Mouse (Mus musculus): ENCODE data around the gene Il11ra1. TPM values are rescaled to one million over a fixed set of nuclear protein-coding genes. Genes with fewer than 3 reads are reported as not detected.
"Not testable (repeated sequence)": the region's sequence is repeated elsewhere in the genome, so short reads cannot be mapped to it uniquely, and the experiment has no call there.

Il11ra1 gene
- polyA plus RNA-seq, 1 experiment from 2014 or later = 76.5 TPM

DNA sequence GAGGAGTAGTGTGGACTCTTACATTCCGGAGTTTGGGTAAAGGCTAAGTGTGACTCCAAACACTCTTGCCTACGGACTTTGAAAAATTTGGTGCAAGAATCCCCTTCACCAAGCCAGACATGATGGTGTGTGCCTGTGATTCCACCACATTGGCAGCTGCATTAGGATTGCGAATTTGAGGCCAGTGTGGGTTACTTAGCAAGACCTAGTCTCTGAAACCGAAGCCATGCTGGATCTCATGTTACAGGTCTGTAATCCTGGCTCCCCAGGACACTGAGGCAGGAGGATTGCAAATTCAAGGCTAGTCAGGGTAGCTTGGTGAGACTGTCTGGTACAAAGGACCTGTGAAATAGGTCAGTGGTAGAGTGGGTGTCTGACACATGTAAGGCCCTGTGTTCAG is 58.9 kb downstream of the Il11ra1 start:
- Histone ChIP-seq H3K4me1 (peaks cover 43% of the 10 kb centered on the region), H3K9me3 (no peaks in the 10 kb centered on the region), H3K27ac (replicated peaks) (no peak overlapping the region), H3K4me2 (replicated peaks) (no peak overlapping the region), H3K9ac (replicated peaks) (no peak overlapping the region), H3K4me3 (no peak overlapping the region), H3K27me3 (no peaks in the 10 kb centered on the region), H3K36me3 (no peaks in the 10 kb centered on the region)
- no peak for ATAC-seq (ENCODE audit: low FRiP score, low read depth)
- 88% methylated on average over 4 of the region's 4 CpGs for WGBS

DNA sequence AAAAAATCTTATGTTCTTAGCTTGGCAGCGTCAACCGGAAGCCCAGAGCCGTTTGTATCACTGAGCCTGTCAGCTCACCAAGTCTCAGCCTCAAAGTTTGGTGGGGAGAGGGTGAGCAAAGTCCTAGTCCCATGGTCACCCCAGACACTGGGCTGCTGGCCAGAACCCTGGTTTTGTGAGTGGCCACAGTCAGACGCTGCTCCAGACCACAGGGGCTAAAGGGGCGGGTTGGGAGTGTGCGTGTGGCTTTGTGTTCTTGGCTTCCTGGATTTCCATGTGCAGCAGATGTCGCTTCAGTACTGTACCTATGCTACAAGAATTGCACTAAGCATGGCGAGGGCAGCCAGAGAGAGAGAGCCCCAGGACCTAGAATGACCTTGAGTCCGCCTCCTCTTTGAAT is 59.4 kb downstream of the Il11ra1 start:
- Histone ChIP-seq H3K4me3 (no peak overlapping the region), H3K27ac (replicated peaks) (0 out of 2 replicates have a peak overlapping the region, but pooled peaks have one; percentile 3), H3K4me2 (replicated peaks) (no peak overlapping the region), H3K9ac (replicated peaks) (0 out of 2 replicates have a peak overlapping the region, but pooled peaks have one; percentile 15), H3K36me3 (no peaks in the 10 kb centered on the region), H3K4me1 (peaks cover 43% of the 10 kb centered on the region), H3K9me3 (no peaks in the 10 kb centered on the region), H3K27me3 (no peaks in the 10 kb centered on the region)
- 89% methylated on average over 9 of the region's 9 CpGs for WGBS
- ATAC-seq (ENCODE audit: low FRiP score, low read depth) = no peak

DNA sequence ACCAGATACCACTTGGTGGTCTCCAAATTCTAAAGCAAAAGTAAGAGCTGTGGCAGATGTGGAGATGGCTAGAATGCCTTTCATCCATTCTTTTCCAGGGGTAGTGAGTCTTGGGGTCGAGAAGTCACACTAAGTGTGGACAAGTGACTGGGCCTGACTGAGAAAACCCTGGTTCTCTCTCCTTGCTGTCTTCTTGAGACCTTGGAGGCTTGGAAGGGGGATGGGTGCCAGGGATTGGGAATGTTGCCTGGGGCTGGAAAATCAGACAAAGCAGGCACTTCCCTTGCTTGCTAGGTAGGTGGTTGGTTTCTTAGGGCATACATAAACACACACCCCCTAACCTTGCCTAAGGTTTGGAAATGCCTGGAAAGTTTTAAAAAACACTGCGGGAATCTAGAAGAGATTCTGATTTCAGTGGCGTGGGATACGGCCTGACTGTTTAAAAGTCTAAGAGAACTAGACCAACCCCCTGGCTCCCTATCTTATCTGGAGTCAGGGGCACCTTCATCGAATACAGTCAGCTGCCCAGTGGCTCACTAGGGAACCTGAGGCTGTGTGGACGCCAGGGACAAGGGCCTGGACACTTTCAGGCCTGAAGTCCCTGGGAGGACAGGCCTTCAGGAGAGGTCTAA is 60.0 kb downstream of the Il11ra1 start:
- H3K4me2 ChIP-seq (replicated peaks) = peak overlapping the region; percentile 64
- peak overlapping the region; percentile 43 for H3K4me3 ChIP-seq
- no peaks in the 10 kb centered on the region for H3K9me3 ChIP-seq
- peaks cover 43% of the 10 kb centered on the region for H3K4me1 ChIP-seq
- H3K27me3 ChIP-seq = no peaks in the 10 kb centered on the region
- WGBS = 43% methylated on average over 6 of the region's 6 CpGs
- no peaks in the 10 kb centered on the region for H3K36me3 ChIP-seq
- H3K9ac ChIP-seq (replicated peaks) = peak overlapping the region; percentile 62
- peak overlapping the region; percentile 52; the same call in 1 of the 2 replicates for H3K27ac ChIP-seq (replicated peaks)
- ATAC-seq (ENCODE audit: low FRiP score, low read depth) = no peak

DNA sequence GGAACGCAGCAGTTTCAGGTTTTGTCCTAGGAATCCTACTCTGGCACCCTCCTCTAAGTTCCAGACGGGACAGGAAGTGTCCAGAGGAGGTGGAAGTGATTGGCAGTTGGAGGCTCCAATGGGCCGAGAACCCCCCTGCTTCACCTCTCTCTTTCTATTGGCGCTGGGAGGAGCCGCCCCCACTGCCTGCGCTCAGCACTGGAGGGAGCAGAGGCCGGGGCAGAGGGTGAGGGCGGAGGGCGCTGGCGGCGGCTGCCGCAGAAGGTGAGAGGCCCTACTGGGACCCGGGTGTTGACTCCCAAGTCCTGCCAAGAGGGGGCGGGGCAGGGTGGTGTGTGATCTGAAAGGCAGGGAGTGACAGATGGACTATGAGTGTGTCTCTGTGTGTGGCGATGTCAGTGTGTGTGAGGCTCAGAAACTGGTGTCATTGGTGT is 60.5 kb downstream of the Il11ra1 start:
- H3K9me3 ChIP-seq = no peaks in the 10 kb centered on the region
- no peaks in the 10 kb centered on the region for H3K36me3 ChIP-seq
- no peaks in the 10 kb centered on the region for H3K27me3 ChIP-seq
- H3K27ac ChIP-seq (replicated peaks) = peak overlapping the region; percentile 52; the same call in 1 of the 2 replicates
- H3K4me1 ChIP-seq = peaks cover 39% of the 10 kb centered on the region
- H3K4me2 ChIP-seq (replicated peaks) = peak overlapping the region; percentile 64
- WGBS = under 1% methylated on average over 15 of the region's 15 CpGs
- peak overlapping the region; percentile 43 for H3K4me3 ChIP-seq
- ATAC-seq (ENCODE audit: low FRiP score, low read depth) = peak; percentile 89
- H3K9ac ChIP-seq (replicated peaks) = peak overlapping the region; percentile 62

DNA sequence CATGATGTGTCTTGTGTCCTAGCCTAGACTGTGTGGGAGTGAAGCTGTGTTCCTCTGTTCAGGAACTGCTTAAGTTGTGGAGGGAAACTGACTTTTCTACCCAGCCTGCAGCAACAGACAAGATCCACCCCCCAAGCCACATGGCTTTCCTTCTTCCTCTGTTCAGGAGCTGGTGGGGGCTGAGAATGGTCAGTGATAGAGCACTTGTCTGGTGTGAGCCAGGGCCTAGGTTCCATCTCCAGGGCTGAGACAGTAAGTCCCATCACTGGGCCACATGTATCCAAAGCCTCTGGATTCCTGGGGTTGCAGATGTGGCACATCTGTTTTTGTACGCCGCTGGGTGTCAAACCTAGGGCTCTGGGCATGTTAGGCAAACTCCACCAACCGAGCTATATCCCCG is 61.1 kb downstream of the Il11ra1 start:
- no peak for ATAC-seq (ENCODE audit: low FRiP score, low read depth)
- peaks cover 39% of the 10 kb centered on the region for H3K4me1 ChIP-seq
- H3K4me3 ChIP-seq = peak overlapping the region; percentile 43
- peak overlapping the region; percentile 52; the same call in 1 of the 2 replicates for H3K27ac ChIP-seq (replicated peaks)
- H3K4me2 ChIP-seq (replicated peaks) = peak overlapping the region; percentile 64
- no peaks in the 10 kb centered on the region for H3K36me3 ChIP-seq
- H3K9me3 ChIP-seq = no peaks in the 10 kb centered on the region
- 90% methylated on average over 4 of the region's 4 CpGs for WGBS
- peak overlapping the region; percentile 62 for H3K9ac ChIP-seq (replicated peaks)
- H3K27me3 ChIP-seq = no peaks in the 10 kb centered on the region

DNA sequence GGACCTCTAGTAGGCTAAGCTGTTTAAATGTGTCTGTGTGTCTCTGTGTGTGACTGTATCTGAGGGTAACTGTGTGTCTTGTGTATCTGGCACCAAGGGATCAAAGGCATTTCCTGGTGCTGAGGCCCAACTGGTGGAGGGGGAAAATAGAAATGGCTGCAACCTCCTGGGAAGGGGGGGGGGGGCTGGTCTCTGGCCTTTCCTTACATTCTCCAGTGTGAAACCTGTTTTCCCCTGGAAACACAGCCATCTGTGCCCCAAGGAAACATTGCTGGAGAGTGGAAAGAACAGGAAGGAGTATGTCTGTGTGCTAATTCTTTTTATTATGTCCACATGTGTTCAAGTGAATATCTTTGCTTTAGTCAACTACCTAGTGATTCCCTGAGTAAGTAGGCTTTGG is 61.9 kb downstream of the Il11ra1 start:
- Histone ChIP-seq H3K9ac (replicated peaks) (peak overlapping the region; percentile 62), H3K4me2 (replicated peaks) (peak overlapping the region; percentile 64; the same call in 1 of the 2 replicates), H3K36me3 (no peaks in the 10 kb centered on the region), H3K4me1 (peaks cover 34% of the 10 kb centered on the region), H3K27me3 (no peaks in the 10 kb centered on the region), H3K4me3 (no peak overlapping the region), H3K9me3 (no peaks in the 10 kb centered on the region), H3K27ac (replicated peaks) (peak overlapping the region; percentile 52; the same call in 1 of the 2 replicates)
- ATAC-seq (ENCODE audit: low FRiP score, low read depth) = no peak

DNA sequence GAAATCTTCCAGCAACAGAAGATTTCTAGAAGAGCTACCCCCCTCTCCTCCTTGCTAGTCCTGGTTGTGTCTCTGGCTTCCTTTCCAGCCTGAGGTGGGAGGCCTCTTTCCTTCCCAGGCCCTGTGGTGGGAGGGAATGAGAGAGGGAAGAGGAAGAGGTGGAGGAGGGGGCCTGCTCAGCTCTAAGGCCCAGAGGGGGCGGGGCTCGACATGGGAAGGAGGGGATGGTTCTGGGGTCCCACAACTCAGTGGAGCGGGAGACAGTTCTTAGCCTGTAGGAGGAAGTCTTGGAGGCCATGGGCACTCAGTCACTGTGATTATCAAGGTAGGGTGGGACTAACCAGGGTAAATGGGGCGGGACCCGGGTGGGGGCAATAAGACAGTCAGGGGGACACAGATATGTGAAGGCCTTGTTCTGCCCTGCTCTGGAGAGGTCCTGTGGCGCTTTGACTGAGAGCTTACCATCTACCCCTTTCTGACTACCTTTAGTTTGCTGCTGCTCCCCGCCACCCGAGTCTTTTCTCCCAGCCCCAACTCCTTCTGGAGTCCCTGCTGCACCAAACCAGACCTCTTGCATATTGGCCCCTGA is 62.4 kb downstream of the Il11ra1 start:
- peaks cover 34% of the 10 kb centered on the region for H3K4me1 ChIP-seq
- H3K27me3 ChIP-seq = no peaks in the 10 kb centered on the region
- 36% methylated on average over 8 of the region's 8 CpGs for WGBS
- H3K9ac ChIP-seq (replicated peaks) = peak overlapping the region; percentile 62; the same call in 1 of the 2 replicates
- H3K36me3 ChIP-seq = no peaks in the 10 kb centered on the region
- no peak for ATAC-seq (ENCODE audit: low FRiP score, low read depth)
- H3K27ac ChIP-seq (replicated peaks) = peak overlapping the region; percentile 52; the same call in 1 of the 2 replicates
- H3K4me3 ChIP-seq = no peak overlapping the region; the same call in 1 of the 2 replicates
- 0 out of 2 replicates have a peak overlapping the region, but pooled peaks have one; percentile 64 for H3K4me2 ChIP-seq (replicated peaks)
- H3K9me3 ChIP-seq = no peaks in the 10 kb centered on the region

DNA sequence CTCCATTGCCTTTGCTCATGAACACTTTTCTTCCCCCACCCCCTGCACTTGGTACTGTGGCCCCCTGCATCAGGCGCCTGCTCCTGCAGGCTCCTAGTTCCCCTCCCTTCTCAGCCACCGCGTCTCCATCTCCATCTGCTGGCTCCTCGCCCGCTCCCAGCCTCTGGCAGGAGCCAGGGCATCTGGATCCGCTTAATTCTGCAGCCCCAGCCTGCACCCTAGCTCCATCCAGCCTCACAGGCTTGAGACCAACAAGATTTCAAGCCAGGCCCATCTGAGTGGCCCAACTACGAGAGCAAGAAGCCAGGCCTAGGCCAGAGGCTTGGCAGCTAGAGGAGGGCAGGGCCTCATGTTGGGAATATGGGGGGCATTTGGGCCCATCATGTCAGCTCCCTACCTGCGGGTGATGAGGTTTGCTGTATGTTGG is 62.9 kb downstream of the Il11ra1 start:
- H3K27me3 ChIP-seq; H3K4me3 ChIP-seq; ATAC-seq (ENCODE audit: low FRiP score, low read depth); H3K9me3 ChIP-seq; H3K36me3 ChIP-seq: not testable (repeated sequence)
- Histone ChIP-seq H3K4me2 (replicated peaks) (0 out of 2 replicates have a peak overlapping the region, but pooled peaks have one; percentile 64), H3K9ac (replicated peaks) (peak overlapping the region; percentile 11; the same call in 1 of the 2 replicates), H3K4me1 (peaks cover 34% of the 10 kb centered on the region), H3K27ac (replicated peaks) (0 out of 2 replicates have a peak overlapping the region, but pooled peaks have one; percentile 52)
- 49% methylated on average over 8 of the region's 8 CpGs for WGBS

DNA sequence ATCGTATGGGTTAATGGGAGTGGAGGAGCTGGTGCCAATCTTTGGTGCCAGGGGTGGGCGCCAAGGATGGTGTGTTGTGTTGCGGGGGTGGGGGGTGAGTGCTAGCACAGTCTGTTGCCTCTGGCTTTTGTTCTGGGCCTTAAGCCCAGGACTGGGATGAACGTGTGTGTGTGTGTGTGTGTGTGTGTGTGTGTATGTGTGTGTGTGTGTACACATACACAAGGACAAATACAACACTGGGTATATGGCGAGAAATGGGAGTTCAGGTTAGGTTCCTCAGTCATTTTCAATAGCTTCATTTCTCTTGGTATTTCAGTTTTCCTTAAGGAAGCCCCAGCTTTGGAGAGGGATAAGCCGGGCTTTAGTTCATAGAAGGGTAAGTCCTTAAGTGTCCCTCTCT is 63.4 kb downstream of the Il11ra1 start:
- ATAC-seq (ENCODE audit: low FRiP score, low read depth); H3K4me2 ChIP-seq (replicated peaks); H3K4me3 ChIP-seq; H3K27ac ChIP-seq (replicated peaks); H3K36me3 ChIP-seq; H3K9ac ChIP-seq (replicated peaks); H3K9me3 ChIP-seq; H3K27me3 ChIP-seq: not testable (repeated sequence)
- WGBS = 93% methylated on average over 4 of the region's 6 CpGs
- H3K4me1 ChIP-seq = peaks cover 34% of the 10 kb centered on the region

DNA sequence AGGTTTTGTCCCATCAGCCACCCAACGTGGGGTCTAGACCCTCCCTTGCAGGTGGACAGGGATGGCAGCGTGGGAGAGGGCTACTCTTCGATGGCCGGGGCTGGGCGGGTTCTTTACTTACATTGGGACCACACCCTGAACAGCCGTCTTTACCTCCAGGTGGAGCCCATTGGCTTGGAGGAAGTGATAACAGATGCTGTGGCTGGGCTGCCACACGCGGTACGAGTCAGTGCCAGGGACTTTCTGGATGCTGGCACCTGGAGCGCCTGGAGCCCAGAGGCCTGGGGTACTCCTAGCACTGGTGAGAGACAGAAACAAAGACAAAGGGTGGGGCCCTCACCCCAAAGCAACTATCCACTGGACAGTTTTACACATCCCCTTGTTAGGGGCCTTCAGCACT is 67.5 kb downstream of the Il11ra1 start:
- not testable (repeated sequence) for H3K4me3 ChIP-seq; ATAC-seq (ENCODE audit: low FRiP score, low read depth); H3K9ac ChIP-seq (replicated peaks); H3K27me3 ChIP-seq; H3K9me3 ChIP-seq; H3K36me3 ChIP-seq; H3K4me1 ChIP-seq; H3K27ac ChIP-seq (replicated peaks); H3K4me2 ChIP-seq (replicated peaks)
- WGBS = 87% methylated on average over 10 of the region's 10 CpGs

DNA sequence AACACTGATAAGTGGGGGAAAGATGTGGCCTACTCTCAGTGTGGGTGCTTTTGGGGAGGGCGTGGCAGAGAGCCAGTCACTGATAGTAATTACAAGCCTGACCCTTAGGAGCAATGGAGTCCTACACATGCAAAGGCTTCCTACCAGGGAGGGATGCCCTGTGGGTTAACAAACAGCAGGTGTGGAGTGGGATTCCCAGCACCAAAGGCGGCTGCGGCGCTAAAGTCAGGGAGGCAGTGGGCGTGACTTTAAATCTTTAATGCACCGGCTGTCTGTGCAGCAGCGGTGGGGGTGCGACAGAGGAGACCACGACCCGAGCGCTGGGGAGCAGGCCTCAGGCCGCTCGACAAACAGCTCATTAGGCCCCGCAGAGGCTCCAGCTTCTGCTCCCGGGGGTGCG is 73.2 kb downstream of the Il11ra1 start:
- H3K36me3 ChIP-seq; H3K4me1 ChIP-seq; H3K27me3 ChIP-seq; ATAC-seq (ENCODE audit: low FRiP score, low read depth); H3K27ac ChIP-seq (replicated peaks); H3K9me3 ChIP-seq: not testable (repeated sequence)
- peak overlapping the region; percentile 46 for H3K4me2 ChIP-seq (replicated peaks)
- WGBS = 6% methylated on average over 7 of the region's 16 CpGs
- H3K9ac ChIP-seq (replicated peaks) = 0 out of 2 replicates have a peak overlapping the region, but pooled peaks have one; percentile 28
- peak overlapping the region; percentile 26 for H3K4me3 ChIP-seq

DNA sequence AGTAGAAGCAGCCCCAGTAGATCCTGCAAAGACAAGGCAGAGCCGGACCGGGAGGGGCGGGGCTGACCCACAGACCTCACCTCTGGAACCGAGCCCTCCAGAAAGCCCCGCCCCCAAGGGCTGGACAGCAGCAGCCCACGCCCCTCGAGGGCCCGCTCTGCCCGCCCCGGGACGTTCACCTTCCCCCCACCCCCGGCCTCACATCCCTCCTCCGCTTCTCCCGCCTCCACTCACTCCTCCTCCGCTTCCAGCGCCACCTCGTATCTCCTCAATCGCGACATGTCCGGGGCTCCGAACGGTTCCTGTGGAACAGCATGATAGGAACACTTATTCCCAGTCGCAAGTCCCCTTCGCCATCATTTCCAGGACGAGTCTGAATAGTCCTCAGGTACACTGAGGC is 73.7 kb downstream of the Il11ra1 start:
- H3K9me3 ChIP-seq; H3K36me3 ChIP-seq; H3K4me1 ChIP-seq; H3K27me3 ChIP-seq; ATAC-seq (ENCODE audit: low FRiP score, low read depth): not testable (repeated sequence)
- H3K4me2 ChIP-seq (replicated peaks) = peak overlapping the region; percentile 53
- H3K27ac ChIP-seq (replicated peaks) = peak overlapping the region; percentile 35; the same call in 1 of the 2 replicates
- peak overlapping the region; percentile 48 for H3K4me3 ChIP-seq
- WGBS = under 1% methylated on average over 18 of the region's 25 CpGs
- H3K9ac ChIP-seq (replicated peaks) = peak overlapping the region; percentile 59
